Mouse (Mus musculus) bone marrow, adult 2 months (tissue): ENCODE data around the gene Nosip. TPM values are rescaled to one million over a fixed set of nuclear protein-coding genes. Genes with fewer than 3 reads are reported as not detected.

Experiments used
- H3K27ac ChIP-seq: fragments of 200-500 bp; 2 replicates; pipeline ENCODE4 v1.5.1; 2012; ENCODE audit warnings: low read depth, mild to moderate bottlenecking, control low read depth, inconsistent platforms, low read length; ENCODE audit not compliant: control insufficient read depth, poor library complexity, insufficient read depth
- H3K4me1 ChIP-seq: fragments of 200-500 bp; 2 replicates; pipeline ENCODE4 v1.6.1; 2011; ENCODE audit warnings: low read length; ENCODE audit not compliant: control insufficient read depth, insufficient read depth
- H3K4me3 ChIP-seq: fragments of 200-500 bp; replicated peaks from 2 replicates; pipeline ENCODE3; 2011; ENCODE audit warnings: mild to moderate bottlenecking, low read depth, low read length, control low read depth; ENCODE audit not compliant: control insufficient read depth
- CTCF ChIP-seq: fragments of 200-500 bp; IDR thresholded peaks from 2 replicates; pipeline ENCODE4 v1.5.1; 2011; ENCODE audit warnings: low read length, control low read depth; ENCODE audit not compliant: control insufficient read depth, insufficient read depth
- POLR2A ChIP-seq: fragments of 200-500 bp; IDR thresholded peaks from 2 replicates; pipeline ENCODE4 v1.6.1; 2011; ENCODE audit warnings: low read depth, mild to moderate bottlenecking, control low read depth, low read length, borderline replicate concordance; ENCODE audit not compliant: control insufficient read depth
- WGBS: fragments of 180-500 bp; shearing (Covaris S2); methylation state at CpG from one replicate; pipeline ENCODE4 v1.1.7; 2018; 5-methylcytosine and 5-hydroxymethylcytosine counted together
- polyA plus RNA-seq: library from polyadenylated mRNA; stranded (reverse); fragments of >200 nt; gene quantifications from 2 replicates; pipeline ENCODE4 v1.2.4, GENCODE M21; 2011; ENCODE audit warnings: low replicate concordance; ENCODE audit not compliant: missing spikeins, insufficient read depth, insufficient read length

Gene Nosip
- polyA plus RNA-seq, 1 experiment, result 44.8 TPM

- peak overlapping the region; percentile 4 for H3K4me3 ChIP-seq
- H3K27ac ChIP-seq, result no peak overlapping the region
Observed at GRCm38 (mm10) chr7:45050945-45051600, 11.2 kb upstream of the Nosip start.

DNA sequence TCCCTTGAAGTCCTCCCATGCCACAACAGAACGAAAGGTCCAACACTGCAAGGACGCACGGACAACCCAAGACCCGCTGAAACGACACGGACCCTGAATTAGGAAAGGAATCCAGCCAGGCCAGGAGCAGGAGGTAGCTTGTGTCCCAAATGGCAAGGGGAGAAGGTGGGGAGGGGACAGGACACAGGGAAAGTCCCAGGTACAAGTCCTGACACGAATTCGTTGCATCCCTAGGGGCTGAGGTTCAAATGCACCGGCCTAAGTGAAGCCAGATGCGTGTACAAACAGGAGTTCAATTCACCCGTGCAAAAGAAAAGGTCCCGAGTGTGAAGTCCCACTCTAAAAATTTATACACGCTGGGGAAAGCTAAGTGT lies 10.6 kb upstream of the Nosip start:
- WGBS, result 34% methylated on average over 13 of the region's 13 CpGs
- H3K27ac ChIP-seq, result no peak overlapping the region
- peak overlapping the region; percentile 69 for H3K4me3 ChIP-seq
- peaks cover 5% of the 10 kb centered on the region for H3K4me1 ChIP-seq
- TF ChIP-seq CTCF, result no peak
- no peak for TF ChIP-seq POLR2A

More at GRCm38 (mm10) chr7:45050945-45051600, 11.2 kb upstream of the Nosip start:
- 57% methylated on average over 16 of the region's 16 CpGs for WGBS
- no peak for TF ChIP-seq CTCF
- TF ChIP-seq POLR2A, result no peak
- H3K4me1 ChIP-seq, result peaks cover 5% of the 10 kb centered on the region

DNA sequence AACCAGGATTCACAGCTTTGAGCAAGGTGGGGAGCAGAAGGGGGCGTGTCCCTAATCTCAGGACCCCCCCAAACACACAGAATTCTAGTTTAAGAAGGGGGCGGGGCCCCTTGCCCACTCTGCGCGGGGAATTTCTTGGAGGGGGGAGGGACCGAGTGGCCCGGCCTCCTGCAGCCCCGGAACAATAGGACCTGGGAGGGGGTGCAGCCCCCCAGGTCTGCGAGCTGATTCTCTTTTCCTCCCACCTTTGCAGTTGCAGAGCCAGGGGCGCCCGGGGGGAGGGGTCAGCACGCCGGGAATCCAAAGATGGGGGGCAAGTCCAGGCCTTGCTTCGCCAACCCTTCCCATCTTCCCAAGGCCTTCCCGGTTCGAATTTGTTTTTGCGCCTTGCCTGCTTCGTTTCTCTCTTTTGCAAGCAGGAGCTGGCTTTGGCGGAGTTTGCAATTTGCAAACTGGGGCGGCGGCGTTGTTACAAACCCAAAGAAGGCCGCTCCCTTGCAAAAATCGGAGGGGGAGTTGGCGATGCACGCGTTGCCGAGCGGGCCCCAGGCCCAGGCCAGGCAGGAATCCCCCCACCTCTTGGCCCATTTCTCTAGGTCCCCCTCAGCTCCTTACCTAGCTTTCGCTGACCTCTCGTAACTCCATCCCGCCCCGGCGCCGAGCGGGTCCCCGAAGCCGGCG lies 9.9 kb upstream of the Nosip start:
- Histone ChIP-seq H3K4me3 (peak overlapping the region; percentile 69), H3K27ac (peak overlapping the region; percentile 79), H3K4me1 (peaks cover 5% of the 10 kb centered on the region)
- WGBS, result under 1% methylated on average over 38 of the region's 38 CpGs
- TF ChIP-seq POLR2A (no peak), CTCF (no peak)

DNA sequence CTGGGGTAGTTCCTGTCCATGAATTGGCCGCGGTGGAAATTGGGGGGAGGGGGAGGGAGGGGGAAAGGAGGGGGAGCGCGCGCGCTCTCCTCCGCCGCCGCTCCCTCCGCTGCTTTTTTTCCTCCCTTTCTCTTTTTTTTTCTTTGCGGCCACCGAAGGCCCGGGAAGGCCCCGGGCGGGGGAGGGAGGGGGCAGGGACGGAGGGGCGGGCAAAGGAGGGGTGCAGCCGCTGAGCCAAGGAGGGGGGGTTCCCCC lies 9.4 kb upstream of the Nosip start, which contains the start of gene Prr12:
Prr12 (minus strand) TSS at position 20 of the 255 bp plus-strand sequence.
- Histone ChIP-seq H3K27ac (peak within 1 kb of the TSS; percentile 92), H3K4me1 (peaks cover 5% of the 10 kb centered on the region), H3K4me3 (peak within 1 kb of the TSS; percentile 69)
- WGBS, result 0% methylated on average over 14 of the region's 18 CpGs
- TF ChIP-seq CTCF (no peak), POLR2A (no peak)

DNA sequence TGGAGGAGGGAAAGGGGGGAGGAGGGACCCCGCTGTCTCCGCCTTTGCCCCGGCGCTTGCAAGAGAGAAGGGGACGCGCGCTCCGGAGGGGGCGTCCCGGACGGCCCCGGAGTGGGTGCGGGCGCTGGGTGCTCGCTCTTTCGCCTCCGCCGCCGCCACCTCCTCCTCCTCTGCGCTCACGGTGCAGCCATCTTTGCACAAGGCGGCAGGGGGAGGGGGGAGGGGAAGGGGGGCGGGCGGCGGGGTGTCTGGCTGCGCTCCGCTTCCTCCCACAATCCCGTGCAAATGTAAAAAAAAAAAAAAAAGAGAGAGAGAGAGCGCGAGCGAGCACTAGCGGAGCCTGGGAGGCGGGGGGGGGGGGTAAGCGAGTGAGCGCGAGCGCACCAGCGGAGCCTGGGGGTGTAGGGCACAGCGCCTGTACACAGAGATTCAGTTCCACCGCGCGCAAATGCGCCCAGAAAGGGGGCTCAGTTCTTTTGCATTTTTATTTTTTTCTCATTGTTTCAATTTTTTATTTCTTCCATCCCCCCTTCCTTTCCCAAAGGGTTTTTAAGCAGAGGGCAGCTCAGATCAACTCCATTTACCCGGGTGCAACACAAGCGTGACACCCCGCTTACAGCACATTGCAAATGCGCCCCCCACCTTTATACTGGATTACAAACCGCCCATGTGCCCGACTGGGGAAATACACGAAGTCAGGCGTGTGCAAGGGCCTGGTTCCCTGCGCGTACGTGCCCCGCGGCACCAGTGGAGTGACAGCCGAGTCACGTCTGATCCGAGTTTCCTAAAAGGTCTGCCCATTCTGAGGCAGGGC lies 8.9 kb upstream of the Nosip start:
- TF ChIP-seq POLR2A (peak; percentile 67; the same call in 1 of the 2 replicates), CTCF (no peak)
- 0% methylated on average over 51 of the region's 59 CpGs for whole genome bisulfite sequencing
- peak overlapping the region; percentile 92 for H3K27ac ChIP-seq
- H3K4me1 ChIP-seq, result peaks cover 5% of the 10 kb centered on the region
- peak overlapping the region; percentile 69 for H3K4me3 ChIP-seq

- peaks cover 5% of the 10 kb centered on the region for H3K4me1 ChIP-seq
- H3K27ac ChIP-seq, result peak overlapping the region; percentile 82
- under 1% methylated on average over 33 of the region's 33 CpGs for WGBS
- TF ChIP-seq POLR2A (peak; percentile 60; the same call in 1 of the 2 replicates), CTCF (no peak)
- peak overlapping the region; percentile 69 for H3K4me3 ChIP-seq
Observed at GRCm38 (mm10) chr7:45053931-45054510, 8.2 kb upstream of the Nosip start.

GRCm38 (mm10) chr7:45056329-45056971 lies 5.8 kb upstream of the Nosip start:
- Histone ChIP-seq H3K4me3 (no peak overlapping the region), H3K27ac (no peak overlapping the region), H3K4me1 (peaks cover 4% of the 10 kb centered on the region)
- 78% methylated on average over 14 of the region's 14 CpGs for WGBS
- TF ChIP-seq POLR2A, result no peak
- no peak for TF ChIP-seq CTCF
